Mouse (Mus musculus): ENCODE data around the gene Zfp131.

DNA sequence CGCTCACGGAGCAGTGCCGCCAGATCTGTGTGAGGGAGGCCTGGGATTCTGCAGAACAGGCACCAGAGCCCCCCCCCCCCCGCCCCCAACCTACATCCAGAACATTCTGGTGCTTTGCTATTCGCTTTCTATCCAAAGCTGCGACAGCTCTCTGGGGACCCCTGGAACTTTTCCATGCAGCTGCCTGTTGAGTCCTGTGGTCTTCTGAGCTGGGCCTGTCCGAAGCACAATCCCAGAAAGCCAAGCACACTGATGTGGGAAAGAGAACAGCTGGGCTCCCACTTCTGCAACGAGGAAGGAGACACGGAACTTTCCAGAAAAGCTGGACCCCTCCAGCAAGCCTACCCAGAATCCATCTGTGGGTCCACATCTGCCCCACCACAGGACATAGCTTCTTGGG, 19.3 kb upstream of the Zfp131 start:
- TF ChIP-seq CTCF (IDR thresholded peaks at IDR 0.05; ENCODE audit: extremely low read depth, insufficient read depth, low read length) (no peak), POLR2A (IDR thresholded peaks at IDR 0.05; ENCODE audit: extremely low read depth, insufficient read depth, low read length) (no peak)

All from cortical plate, adult 2 months (tissue).